Mouse (Mus musculus): ENCODE results near the gene Ctsl.

- TF ChIP-seq CTCF (IDR thresholded peaks at IDR 0.05) (no peak), EP300 (IDR thresholded peaks at IDR 0.05) (no peak)
Measured at GRCm38 (mm10) chr13:64411282-64411681, 40.6 kb upstream of the Ctsl start.

Data from lung, postnatal 0 days (tissue).